Mouse (Mus musculus): ENCODE results near the gene Inca1. TPM values are rescaled to one million over a fixed set of nuclear protein-coding genes. Genes with fewer than 3 reads are reported as not detected.

Inca1 gene
- total RNA-seq, 2 experiments from 2014 or later: 1.9 to 2.1 TPM

GRCm38 (mm10) chr11:70702781-70703180 is 2.8 kb upstream of the Inca1 start:
- DNase-seq (ENCODE audit: low spot score in 2 of 2): no peak

DNA sequence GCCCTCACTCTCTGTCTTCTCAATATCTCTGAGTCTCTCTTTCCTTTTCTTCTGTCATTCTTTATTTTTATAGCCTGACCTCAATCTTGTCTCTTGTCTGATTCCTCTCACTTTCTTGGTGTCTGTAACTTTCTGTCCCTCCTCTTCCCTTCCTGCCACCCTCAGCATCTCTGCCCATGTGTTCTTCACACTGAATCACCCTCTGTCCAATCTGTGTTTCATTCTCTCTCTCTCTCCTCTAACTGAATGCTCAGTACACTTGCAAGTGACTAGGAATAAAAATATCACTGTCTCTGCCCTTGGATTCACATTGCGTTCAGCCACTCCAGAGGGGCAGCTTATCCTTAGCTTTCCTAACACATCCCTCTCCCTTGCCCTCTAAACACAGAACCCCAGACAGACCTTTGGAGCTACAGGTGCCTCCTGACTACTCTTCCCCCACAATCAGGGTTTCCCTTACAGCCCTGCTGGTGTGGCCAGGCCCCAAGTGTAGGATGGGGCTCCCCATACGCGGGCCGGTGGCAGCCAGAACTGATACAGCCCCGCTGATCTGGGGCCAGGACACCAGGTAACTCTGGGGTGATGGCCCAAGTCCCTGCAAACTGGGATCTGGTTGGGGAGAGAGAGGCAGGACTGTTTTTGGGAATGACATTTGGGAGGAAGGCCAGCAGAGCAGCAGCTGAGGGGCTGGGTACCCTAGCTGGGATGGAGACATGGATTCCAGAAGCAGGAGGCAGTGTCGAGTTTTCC is 2.2 kb upstream of the Inca1 start:
- DNase-seq (ENCODE audit: low spot score in 2 of 2): no peak

- DNase-seq (ENCODE audit: low spot score in 2 of 2): no peak
Measured at GRCm38 (mm10) chr11:70701221-70701955, 1.4 kb upstream of the Inca1 start.

GRCm38 (mm10) chr11:70700613-70701012 is 658 bp upstream of the Inca1 start:
- DNase-seq (ENCODE audit: low spot score in 2 of 2): peak in 1 of 2 experiments; percentile 59

- DNase-seq (ENCODE audit: low spot score in 2 of 2): no peak
Measured at GRCm38 (mm10) chr11:70699051-70699450, 904 bp downstream of the Inca1 start.

DNA sequence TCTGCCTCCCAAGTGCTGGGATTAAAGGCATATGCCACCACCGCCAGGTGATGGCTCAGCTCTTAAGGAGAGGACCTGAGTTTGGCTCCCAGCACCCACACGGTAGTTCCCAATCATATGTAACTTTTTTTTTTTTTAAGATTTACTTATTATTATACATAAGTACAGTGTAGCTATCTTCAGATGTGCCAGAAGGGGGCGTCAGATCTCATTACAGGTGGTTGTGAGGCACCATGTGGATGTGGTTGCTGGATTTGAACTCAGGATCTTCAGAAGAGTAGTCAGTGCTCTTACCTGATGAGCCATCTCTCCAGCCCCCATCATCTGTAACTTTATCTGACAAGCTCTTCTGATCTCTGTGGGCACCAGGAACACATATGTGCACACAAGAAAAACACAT is 2.6 kb downstream of the Inca1 start:
- no peak for DNase-seq (ENCODE audit: low spot score in 2 of 2)

GRCm38 (mm10) chr11:70693504-70693903 is 6.5 kb downstream of the Inca1 start:
- DNase-seq (ENCODE audit: low spot score in 2 of 2): peak in 1 of 2 experiments; percentile 57

DNA sequence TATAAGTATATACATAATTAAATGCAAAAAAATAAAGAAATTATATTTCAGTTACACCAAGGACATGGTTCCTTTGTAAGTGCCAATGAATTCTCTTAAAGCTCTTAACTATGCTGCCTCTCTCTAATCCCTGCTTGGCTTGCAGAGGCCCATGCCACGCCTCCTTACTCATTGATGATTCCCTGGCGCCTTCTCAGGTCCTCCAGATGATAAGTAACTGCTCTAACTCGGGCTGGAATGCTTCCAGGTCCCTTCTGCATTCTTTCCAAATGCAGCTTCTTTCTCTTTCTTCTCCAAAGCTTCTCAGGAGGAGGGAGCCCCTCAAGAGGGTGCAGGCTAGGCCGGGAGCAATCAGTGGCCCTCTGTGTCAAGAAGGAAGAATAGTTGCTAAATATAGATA is 10.4 kb downstream of the Inca1 start:
- DNase-seq (ENCODE audit: low spot score in 2 of 2): no peak

DNA sequence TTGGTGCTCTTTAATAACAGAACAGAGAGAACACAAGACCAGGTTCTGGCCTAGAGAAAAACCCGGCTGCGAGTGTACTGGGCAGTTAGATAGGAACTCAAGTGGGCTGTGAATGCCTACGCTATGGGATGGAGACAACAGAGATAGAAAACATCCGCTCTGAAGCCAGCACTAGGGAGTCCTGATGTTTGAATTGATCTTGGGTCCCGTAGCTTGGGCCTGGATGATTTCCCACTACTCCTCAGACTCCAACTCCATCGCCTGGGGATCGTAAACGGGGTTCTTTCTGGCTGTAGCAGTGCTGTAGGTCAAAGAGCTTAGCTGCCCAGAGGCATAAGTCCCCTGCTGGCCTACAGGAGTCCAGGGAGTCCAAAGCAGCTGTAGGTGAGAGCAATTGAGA is 11.6 kb downstream of the Inca1 start:
- no peak for DNase-seq (ENCODE audit: low spot score in 2 of 2)

GRCm38 (mm10) chr11:70687601-70688199 is 12.3 kb downstream of the Inca1 start, which contains the start of gene Camta2:
Gene Camta2 (minus strand): TSS chr11:70688105.
- peak; percentile 85 to 88 for DNase-seq (ENCODE audit: low spot score in 2 of 2)

DNA sequence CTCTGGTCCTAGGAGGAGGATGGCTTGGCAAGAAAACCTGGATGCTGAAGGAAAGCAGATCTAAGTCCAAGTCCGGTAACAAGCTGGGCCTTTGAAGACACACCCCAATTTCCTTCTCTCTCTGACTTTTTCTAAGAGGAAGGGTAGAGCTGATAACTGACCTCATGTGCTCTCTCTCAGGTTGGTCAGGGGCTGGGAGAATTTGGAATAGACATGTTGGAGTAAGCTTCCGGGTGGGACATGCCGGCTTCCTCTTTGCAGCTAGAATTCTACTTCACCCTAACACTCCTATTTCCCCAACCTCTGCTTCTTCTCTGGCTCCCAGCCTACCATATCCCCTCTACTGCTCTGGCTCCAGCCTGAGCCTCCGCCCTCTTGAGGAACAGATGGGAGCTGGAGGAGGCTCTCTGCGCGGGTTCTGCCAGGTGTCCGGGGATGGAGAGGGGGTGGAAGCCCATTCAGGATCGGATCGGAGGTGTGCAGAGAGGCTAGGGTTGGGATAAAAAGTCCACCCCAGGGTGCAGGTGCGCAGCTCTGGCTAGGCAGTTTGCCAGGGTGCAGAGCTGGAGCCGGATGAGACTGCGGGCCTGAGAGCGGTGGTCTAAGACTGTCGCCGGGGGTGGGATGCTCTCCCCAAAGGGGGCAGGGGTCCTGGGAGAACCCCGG is 12.9 kb downstream of the Inca1 start:
- peak; percentile 59 to 64 for DNase-seq (ENCODE audit: low spot score in 2 of 2)

DNA sequence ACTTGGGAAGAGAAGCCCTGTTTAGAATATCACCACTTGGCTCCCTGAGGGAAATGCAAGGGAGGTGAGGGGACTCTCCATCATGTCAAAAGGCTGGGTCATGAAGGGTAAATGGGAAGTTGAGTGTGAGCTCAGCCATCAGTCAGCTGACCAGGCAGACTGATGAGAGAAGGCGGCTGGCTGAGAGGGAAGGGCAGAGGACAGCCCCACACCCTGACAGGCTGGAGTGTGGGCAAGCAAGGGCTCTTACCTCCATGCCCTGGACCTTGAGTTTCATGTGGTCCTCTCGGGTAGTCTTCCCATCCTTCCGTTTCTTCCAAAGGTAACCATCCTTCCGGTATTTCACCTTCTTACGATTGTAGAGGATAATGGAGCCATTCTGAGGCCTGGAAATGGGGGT is 16.3 kb downstream of the Inca1 start:
- DNase-seq (ENCODE audit: low spot score in 2 of 2): no peak

DNA sequence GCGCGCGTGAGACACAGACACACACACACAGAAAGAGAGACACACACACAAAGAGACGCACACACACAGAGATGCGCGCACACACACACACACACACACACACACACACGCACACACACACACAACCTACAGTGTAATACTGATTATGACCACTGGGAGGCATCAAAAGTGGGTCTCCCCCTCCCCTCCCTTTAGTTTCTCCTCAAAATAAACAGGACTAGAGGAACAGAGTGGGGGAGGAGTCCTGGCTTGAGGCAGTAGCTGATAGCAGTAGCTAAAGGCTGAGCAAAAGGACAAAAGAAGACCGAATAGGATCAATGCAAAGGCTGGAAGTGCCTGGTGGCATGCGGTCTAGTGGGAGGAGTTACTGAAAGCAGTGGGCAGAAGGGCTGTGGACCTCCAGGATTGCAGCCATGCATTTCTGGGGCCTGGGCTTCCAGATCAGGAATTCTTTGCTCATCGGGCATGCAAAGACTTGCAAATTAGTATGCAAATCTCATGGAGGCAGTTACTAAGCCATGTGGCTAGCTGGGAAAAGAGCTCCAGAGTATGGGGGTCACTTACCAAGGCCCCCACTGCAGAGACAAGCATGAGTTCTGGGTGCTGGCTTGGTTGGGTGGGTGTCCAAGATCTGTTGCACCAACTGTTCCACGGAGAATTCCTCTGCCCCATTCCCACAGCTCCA is 17.9 kb downstream of the Inca1 start:
- DNase-seq (ENCODE audit: low spot score in 2 of 2): peak in 1 of 2 experiments; percentile 71

GRCm38 (mm10) chr11:70681170-70681569 is 18.8 kb downstream of the Inca1 start:
- DNase-seq (ENCODE audit: low spot score in 2 of 2): no peak

GRCm38 (mm10) chr11:70679894-70680293 is 20.1 kb downstream of the Inca1 start:
- no peak for DNase-seq (ENCODE audit: low spot score in 2 of 2)

DNA sequence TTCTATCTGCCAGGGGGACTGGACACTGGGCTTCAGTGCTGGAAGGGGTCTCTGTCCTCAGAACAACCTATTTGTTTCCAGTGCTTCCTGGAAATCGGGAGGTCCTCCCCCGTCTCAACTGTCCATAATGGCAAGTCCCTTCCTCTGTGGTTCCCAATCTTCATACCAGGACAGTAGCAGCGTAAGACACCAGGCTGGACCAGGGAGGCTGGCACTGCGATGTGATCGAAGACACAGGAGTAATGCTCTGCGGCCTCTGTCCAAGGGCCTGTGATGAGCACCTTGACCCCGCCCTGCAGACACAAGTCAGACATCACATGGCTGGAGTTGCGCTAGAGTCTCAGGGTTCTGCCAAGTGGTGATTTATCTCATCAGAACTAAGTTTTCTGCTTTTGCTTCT is 20.6 kb downstream of the Inca1 start:
- no peak for DNase-seq (ENCODE audit: low spot score in 2 of 2)

GRCm38 (mm10) chr11:70678576-70678975 is 21.4 kb downstream of the Inca1 start:
- no peak for DNase-seq (ENCODE audit: low spot score in 2 of 2)

- DNase-seq (ENCODE audit: low spot score in 2 of 2): no peak
Measured at GRCm38 (mm10) chr11:70678092-70678491, 21.9 kb downstream of the Inca1 start.

DNA sequence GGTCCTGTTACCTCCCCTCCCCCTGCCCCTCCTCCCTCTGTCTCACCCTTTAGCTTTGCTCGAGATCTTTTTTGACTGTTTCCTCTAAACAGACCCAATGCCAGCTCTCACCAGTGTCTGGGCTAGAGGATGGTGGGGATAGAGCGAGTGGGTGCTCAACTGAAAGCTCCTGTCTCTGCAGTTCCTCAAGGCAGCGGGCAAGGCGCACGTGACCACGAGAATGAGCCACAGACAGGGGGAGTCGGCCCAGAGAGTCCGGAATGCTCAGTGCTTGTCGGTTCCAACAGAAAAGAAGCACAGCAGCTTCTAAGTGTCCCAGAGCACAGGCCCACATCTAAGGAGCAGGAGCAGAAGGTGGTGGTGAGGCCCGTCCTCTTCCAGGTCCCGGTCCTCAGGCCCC is 25.5 kb downstream of the Inca1 start:
- DNase-seq (ENCODE audit: low spot score in 2 of 2): no peak

- DNase-seq (ENCODE audit: low spot score in 2 of 2): no peak
Measured at GRCm38 (mm10) chr11:70674014-70674413, 25.9 kb downstream of the Inca1 start.
